Mouse (Mus musculus): ENCODE data around the gene Lrrc27.

DNA sequence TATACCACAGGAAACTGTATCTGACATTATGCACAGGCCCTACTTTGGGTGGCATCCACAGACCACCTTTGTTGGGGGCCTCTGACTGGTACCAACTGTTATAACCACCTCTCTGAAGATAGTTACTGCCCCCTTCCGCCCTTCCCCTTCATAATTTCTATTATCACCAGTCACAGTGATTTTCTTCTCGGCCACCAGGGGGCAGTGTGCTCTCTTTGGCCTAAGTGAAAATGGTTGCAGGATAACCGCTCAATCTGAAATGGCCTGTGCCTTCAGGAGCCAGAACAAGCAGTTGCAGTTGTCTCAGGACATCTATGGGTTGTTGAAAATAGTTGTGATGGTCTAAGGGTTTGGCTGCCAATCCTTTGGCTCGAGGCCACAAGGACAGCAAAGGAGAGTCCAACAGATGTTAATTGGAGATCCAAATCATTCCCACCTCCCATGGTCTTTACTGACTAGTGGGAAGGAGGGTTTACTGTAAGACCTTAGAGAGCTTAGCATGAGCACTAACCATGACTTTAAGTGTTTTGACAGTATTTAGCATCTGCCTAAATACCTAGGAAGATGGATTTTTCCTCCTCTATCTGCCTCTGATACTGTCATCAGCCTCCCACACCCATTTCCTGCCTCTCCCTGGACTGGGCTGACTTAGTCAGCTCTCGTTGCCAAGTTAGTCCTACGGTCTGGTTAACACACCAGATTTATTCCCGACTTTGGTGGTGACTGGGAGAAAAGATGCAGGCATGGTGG lies 4.6 kb upstream of the Lrrc27 start:
- TF ChIP-seq POLR2AphosphoS2 (IDR thresholded peaks at IDR 0.05; ENCODE audit: low read length) (no peak), TAL1 (IDR thresholded peaks at IDR 0.05; ENCODE audit: low read length) (no peak), TBP (IDR thresholded peaks at IDR 0.05; ENCODE audit: low read depth, low read length) (no peak), EP300 (IDR thresholded peaks at IDR 0.05; ENCODE audit: low read depth in 1 of 2, low read length in 2 of 2) (peak in 1 of 2 experiments; percentile 9; a peak in 1 of 4 replicates), POLR2A (IDR thresholded peaks at IDR 0.05; ENCODE audit: control insufficient read depth in 1 of 2, insufficient read depth in 1 of 2, low read depth in 1 of 2, low read length in 2 of 2, poor library complexity in 1 of 2) (no peak)

Measured in MEL (cell line).